Mouse (Mus musculus): ENCODE results near the gene Sh3gl3. TPM values are rescaled to one million over a fixed set of nuclear protein-coding genes. Genes with fewer than 3 reads are reported as not detected.

The Sh3gl3 gene
- total RNA-seq, 4 experiments from 2014 or later = 7.7 to 10.7 (median 8.6) TPM

- no peak for DNase-seq
Measured at GRCm38 (mm10) chr7:82294083-82294482, 120.4 kb downstream of the Sh3gl3 start.

- DNase-seq = no peak
Measured at GRCm38 (mm10) chr7:82294611-82295010, 121.0 kb downstream of the Sh3gl3 start.

GRCm38 (mm10) chr7:82308398-82308797, 134.8 kb downstream of the Sh3gl3 start:
- no peak for DNase-seq

GRCm38 (mm10) chr7:82318515-82318914, 144.9 kb downstream of the Sh3gl3 start:
- DNase-seq = no peak

- DNase-seq = no peak
Measured at GRCm38 (mm10) chr7:82326616-82327015, 153.0 kb downstream of the Sh3gl3 start.

GRCm38 (mm10) chr7:82327201-82327600, 153.6 kb downstream of the Sh3gl3 start:
- DNase-seq = no peak

- no peak for DNase-seq
Measured at GRCm38 (mm10) chr7:82327881-82328280, 154.2 kb downstream of the Sh3gl3 start.

- DNase-seq = no peak
Measured at GRCm38 (mm10) chr7:82329831-82330230, 156.2 kb downstream of the Sh3gl3 start.

- no peak for DNase-seq
Measured at GRCm38 (mm10) chr7:82330860-82331259, 157.2 kb downstream of the Sh3gl3 start.

GRCm38 (mm10) chr7:82334000-82334399, 160.4 kb downstream of the Sh3gl3 start:
- no peak for DNase-seq

GRCm38 (mm10) chr7:82335211-82336121, 161.8 kb downstream of the Sh3gl3 start, which contains the start of gene Adamtsl3:
Gene Adamtsl3, plus strand, starts transcription at chr7:82335694.
- DNase-seq = no peak

GRCm38 (mm10) chr7:82336132-82336531, 162.5 kb downstream of the Sh3gl3 start:
- DNase-seq = no peak

- no peak for DNase-seq
Measured at GRCm38 (mm10) chr7:82338121-82338520, 164.5 kb downstream of the Sh3gl3 start.

GRCm38 (mm10) chr7:82338532-82338931, 164.9 kb downstream of the Sh3gl3 start:
- DNase-seq = no peak

- no peak for DNase-seq
Measured at GRCm38 (mm10) chr7:82339214-82339613, 165.6 kb downstream of the Sh3gl3 start.

- no peak for DNase-seq
Measured at GRCm38 (mm10) chr7:82341476-82341875, 167.8 kb downstream of the Sh3gl3 start.

- DNase-seq = no peak
Measured at GRCm38 (mm10) chr7:82346706-82347105, 173.1 kb downstream of the Sh3gl3 start.

GRCm38 (mm10) chr7:82349796-82350195, 176.2 kb downstream of the Sh3gl3 start:
- no peak for DNase-seq

GRCm38 (mm10) chr7:82350421-82350820, 176.8 kb downstream of the Sh3gl3 start:
- DNase-seq = no peak

Other genes starting within 250 kb of the Sh3gl3 start
- 10 to 100 TPM in 3 of 4 experiments, 1 to 10 TPM in 1; 9.9 to 18.2 (median 13.2) TPM for gene Hdgfl3, start 239.4 kb upstream of the Sh3gl3 start, total RNA-seq (2022)
- under 1 TPM; 0.09 to 0.73 (median 0.50) TPM for gene Bnc1, start 181.5 kb upstream of the Sh3gl3 start, total RNA-seq (2022)
- gene Adamtsl3, start 161.9 kb downstream of the Sh3gl3 start, total RNA-seq (2022) = 1 to 10 TPM in 2 of 4 experiments, under 1 TPM in 2; 0.65 to 2.1 (median 1.2) TPM